Mouse (Mus musculus) left cerebral cortex, postnatal 25 days (tissue): ENCODE measurements at regions not wholly inside any gene's neighbourhood (a gene's known extent, or its start where the extent isn't known, plus 50 kb on each side); places are given as distances from the start of the nearest gene placed in this dataset.
"Not testable (repeated sequence)": the region's sequence is repeated elsewhere in the genome, so short reads cannot be mapped to it uniquely, and the experiment has no call there.

Source experiments
- DNase-seq, 2 experiments: peaks; one replicate each; pipeline ENCODE4 v3.0.0; 2022; ENCODE audit warnings: low spot score in 2 of 2, mixed read lengths in 1 of 2
- intact Hi-C: fragments of 180-260 bp; cut with DNase I; formaldehyde crosslinking; loops from one replicate; pipeline ENCODE4 v1.15.1; 2025

GRCm38 (mm10) chr12:77575046-77575445, 337.1 kb downstream of the Fut8 start:
- intact Hi-C loops: loop anchor here (10.0 kb wide), 1 partner anchor 210 kb away; no protein-coding TSS in a partner anchor
- DNase-seq: no peak

DNA sequence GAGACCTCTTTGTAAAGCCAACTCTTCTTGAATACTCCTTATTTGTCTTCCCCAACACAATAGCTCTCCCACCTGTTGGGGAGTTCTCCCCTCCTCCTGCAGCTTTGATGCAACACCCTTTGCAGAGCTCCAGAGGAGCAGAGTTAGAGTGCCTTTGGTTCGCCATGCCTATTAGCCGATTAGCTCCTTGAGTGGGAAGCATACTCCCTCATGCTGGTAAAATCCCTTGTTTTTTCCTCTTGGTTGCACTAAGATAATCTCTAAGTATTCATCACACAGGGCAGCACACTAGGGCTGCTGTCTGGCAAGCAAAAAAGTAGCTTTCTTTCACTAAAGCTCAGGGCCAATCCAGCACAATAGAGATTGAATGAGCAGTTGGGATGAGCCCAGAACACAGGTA, 350.4 kb downstream of the Fut8 start:
- intact Hi-C loops: no loop called here
- DNase-seq: no peak

- DNase-seq: no peak
- intact Hi-C loops: no loop called here
Observed at GRCm38 (mm10) chr12:77589416-77589815, 351.5 kb downstream of the Fut8 start.

DNA sequence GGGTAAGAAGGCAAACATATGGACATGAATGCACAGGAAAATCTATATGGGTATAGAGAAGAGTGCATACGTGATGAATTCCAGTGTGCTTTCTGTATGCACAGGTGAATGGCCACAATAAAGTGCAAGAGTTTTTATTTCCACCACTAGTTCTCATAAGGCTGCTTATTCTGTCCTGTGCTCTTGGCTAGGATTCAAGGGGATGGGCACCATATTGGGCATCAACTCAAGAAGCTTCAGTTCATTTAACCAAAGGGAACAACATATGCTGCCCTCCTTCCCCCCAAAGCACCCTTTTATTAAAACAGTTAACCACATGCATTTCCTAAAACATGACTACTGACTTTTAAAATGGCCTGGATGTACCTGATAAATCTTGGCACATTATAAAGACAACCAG, 356.2 kb downstream of the Fut8 start:
- intact Hi-C loops: no loop called here

DNA sequence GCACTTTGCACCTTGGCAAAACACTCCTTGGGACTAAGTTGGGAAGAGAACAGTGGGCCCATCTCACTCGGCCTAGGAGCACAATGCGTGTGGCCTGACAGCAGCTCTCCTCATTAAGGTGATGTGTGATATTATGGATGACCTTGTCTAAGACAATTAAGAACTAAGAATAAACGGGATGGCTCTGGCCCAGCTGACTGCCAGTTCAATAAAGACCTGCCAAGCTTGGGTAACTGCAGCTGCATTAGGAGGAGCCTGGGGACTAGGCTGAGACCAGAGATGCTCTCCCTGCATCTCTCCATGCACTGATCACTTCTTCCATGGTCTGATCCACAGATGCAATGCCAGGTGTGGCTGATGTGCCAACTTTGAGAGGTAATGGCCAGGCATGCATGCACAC, 356.7 kb downstream of the Fut8 start:
- intact Hi-C loops: no loop called here
- no peak for DNase-seq

More for the DNA sequence above, 356.2 kb downstream of the Fut8 start:
- DNase-seq: no peak

DNA sequence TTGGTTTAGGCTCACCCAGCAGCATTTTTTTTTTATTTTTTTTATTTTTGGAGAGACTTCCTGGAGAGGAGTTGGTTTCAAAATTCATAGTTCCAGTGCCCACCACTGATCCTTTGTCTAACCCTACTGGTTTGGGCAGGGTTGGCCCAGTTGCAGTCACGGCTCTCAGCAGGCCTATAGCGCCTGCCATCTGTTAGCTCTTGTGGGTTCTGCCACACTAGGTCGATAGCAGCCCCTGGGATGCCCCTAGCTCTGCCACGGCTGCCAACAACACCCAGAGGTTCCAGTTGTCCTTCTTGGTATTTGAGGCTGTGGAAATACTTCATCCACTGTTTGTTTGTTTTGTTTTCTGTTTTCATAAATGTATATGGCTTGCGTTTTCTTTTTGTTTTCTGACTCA, 357.9 kb downstream of the Fut8 start:
- no peak for DNase-seq
- intact Hi-C loops: no loop called here

DNA sequence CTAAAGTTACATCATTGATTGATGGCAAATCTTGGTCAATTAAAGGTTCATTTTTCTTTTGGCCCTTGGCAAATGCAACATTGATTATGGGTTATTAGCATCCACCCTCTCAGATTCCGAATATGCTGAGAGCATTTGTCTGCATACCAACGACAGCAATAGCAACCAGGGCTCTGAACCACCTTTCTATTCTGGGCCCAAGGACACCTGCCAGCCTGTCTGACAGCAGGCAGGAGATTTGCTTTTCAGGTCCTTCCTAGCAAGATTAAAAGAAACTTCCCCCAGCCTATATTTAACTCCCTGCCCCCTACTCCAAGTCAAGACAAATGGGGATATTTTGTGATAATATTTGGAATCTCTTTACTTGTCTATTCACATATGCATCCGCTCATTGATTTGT, 358.8 kb downstream of the Fut8 start:
- intact Hi-C loops: no loop called here
- DNase-seq: no peak

DNA sequence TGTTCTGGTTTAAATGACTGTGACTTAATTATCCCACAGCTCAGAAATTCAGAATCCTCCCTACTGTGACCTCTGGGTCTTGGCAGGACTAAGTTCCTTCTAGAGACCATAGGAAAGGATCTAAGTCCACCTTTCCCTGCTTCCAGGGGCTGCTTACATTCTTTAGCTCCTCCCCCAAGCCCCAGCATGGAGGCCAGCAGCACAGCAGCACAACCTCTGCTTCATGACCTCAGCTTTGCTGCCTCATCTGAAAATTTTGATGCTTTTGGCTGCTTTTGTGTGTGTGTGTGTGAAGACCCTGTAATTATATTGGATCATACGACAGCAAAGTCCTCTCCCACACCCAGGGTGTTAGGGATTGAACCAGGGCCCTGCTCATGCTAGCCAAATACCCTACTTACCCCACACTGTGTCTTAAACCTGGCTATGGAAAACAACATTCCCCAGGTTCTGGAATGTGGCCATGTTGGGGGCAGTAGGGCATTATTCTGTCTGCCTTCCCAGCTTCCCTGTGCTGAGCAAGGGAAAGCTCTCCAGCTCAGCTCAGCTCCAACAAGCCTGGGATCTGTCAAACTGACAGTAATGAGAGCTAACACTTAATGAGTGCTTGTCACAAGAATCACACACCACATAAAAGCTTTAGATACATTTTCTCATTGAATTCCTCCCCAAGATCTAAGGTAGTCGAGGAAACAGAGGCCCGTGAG, 359.9 kb downstream of the Fut8 start:
- intact Hi-C loops: no loop called here
- DNase-seq: no peak

- intact Hi-C loops: no loop called here
- no peak for DNase-seq
Observed at GRCm38 (mm10) chr12:77598334-77598715, 360.4 kb downstream of the Fut8 start.

GRCm38 (mm10) chr12:77599391-77599790, 361.5 kb downstream of the Fut8 start:
- DNase-seq: no peak
- intact Hi-C loops: no loop called here

- intact Hi-C loops: loop anchor here (1.0 kb wide), 1 partner anchor 33 kb away; no protein-coding TSS in a partner anchor
- peak; percentile 18 to 82 for DNase-seq
Observed at GRCm38 (mm10) chr12:77603832-77604501, 366.0 kb downstream of the Fut8 start.

DNA sequence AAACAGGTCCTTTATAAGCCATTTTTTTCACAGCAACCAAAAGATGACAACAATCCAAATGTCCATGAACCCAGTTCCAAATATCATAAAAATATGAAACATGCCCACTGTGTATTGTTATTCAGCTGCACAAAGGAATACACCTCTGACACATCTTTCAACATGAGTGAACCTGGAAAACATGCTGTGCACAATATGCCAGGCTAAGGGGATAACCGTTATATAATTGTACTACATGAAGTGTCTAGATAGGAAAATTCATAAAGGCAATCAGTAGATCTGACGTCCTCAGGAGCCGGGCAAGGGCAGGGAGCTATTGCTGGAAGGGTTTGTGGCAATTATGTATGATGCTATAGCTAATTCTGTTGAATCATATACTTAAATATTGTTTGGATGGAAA, 379.6 kb downstream of the Fut8 start:
- intact Hi-C loops: no loop called here
- DNase-seq: no peak

DNA sequence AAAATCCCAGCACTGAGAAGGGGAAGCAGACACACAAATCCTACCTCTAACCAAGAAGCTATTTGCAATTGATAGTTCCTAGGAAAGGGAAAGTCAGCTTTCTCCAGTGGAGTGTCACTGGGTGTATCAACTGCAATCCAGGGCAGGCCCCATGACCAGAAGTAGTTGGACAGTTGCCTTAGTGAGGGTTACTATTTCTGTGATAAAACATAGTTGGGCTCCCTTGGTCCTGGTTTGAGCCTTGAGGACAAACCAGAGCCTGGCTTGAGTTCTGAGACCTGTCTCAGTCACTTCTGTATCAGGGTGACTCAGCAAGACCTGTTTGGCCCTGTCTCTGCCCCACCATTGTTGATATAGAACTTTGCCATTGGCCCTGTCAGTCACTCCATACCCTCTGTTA, 384.3 kb downstream of the Fut8 start:
- intact Hi-C loops: no loop called here
- DNase-seq: no peak

- intact Hi-C loops, DNase-seq: not testable (repeated sequence)
Observed at GRCm38 (mm10) chr12:77624323-77624722, 386.4 kb downstream of the Fut8 start.

GRCm38 (mm10) chr12:77628358-77628850, 390.5 kb downstream of the Fut8 start:
- intact Hi-C loops: no loop called here
- no peak for DNase-seq

- no peak for DNase-seq
- intact Hi-C loops: no loop called here
Observed at GRCm38 (mm10) chr12:77633981-77634650, 396.2 kb downstream of the Fut8 start.

GRCm38 (mm10) chr12:77638266-77638665, 400.3 kb downstream of the Fut8 start:
- peak; percentile 3 to 26 for DNase-seq
- intact Hi-C loops: no loop called here

GRCm38 (mm10) chr12:77642336-77642735, 404.4 kb downstream of the Fut8 start:
- intact Hi-C loops: no loop called here
- no peak for DNase-seq

DNA sequence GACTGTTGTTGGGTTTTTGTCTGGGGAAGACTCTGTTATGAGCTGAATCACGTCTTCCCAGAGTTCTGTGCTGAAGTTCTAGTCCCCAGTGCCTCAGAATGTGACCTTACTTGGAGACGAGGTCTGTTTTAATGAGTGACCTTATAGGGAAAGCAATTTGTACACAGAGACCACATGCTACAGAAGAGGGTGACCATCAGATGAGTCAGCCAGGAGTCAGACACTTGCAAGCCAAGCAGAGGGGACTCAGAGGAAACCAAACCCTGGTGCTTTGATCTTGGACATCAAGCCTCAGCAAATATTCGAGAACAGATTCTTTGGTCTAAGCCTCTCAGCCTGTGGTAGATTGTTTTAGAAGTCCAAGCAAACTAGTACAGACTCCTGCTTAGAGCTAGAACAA, 409.9 kb downstream of the Fut8 start:
- intact Hi-C loops: no loop called here
- no peak for DNase-seq

- DNase-seq: no peak
- intact Hi-C loops: no loop called here
Observed at GRCm38 (mm10) chr12:77654282-77654681, 416.4 kb downstream of the Fut8 start.

GRCm38 (mm10) chr12:77657060-77657459, 419.1 kb downstream of the Fut8 start:
- intact Hi-C loops: no loop called here
- no peak for DNase-seq
